Mouse (Mus musculus): ENCODE results near the gene Notch1.

- TF ChIP-seq POLR2A (IDR thresholded peaks at IDR 0.05; ENCODE audit: low read depth, low read length) (no peak), CTCF (IDR thresholded peaks at IDR 0.05; ENCODE audit: borderline replicate concordance, insufficient read depth, low read length) (peak; percentile 67; the same call in 1 of the 2 replicates)
Observed at GRCm38 (mm10) chr2:26547481-26547880, 31.0 kb upstream of the Notch1 start.
